Mouse (Mus musculus) ES-Bruce4 (cell line): ENCODE data around the gene Tmem132b.

ENCODE experiments used
- CTCF ChIP-seq: IDR thresholded peaks from one replicate; pipeline ENCODE4 v1.8.1; 2011; ENCODE audit warnings: low read depth, low read length
- POLR2A ChIP-seq: IDR thresholded peaks from one replicate; pipeline ENCODE4 v1.8.1; 2011; ENCODE audit warnings: low read length; ENCODE audit not compliant: insufficient read depth

GRCm38 (mm10) chr5:125792643-125793042 lies 261.1 kb downstream of the Tmem132b start:
- TF ChIP-seq CTCF (peak; percentile 7), POLR2A (no peak)
